Mouse (Mus musculus) thymus, adult 18-20 months (tissue): ENCODE measurements around the gene Iqgap2.

Experiments used
- DNase-seq, 2 experiments: peaks; one replicate each; pipeline ENCODE4 v3.0.0; 2022; ENCODE audit warnings: mixed read lengths in 2 of 2

Gene Iqgap2

GRCm38 (mm10) chr13:95774966-95775696, 116.6 kb downstream of the Iqgap2 start:
- DNase-seq: no peak

- peak; percentile 27 to 53 for DNase-seq
These were observed 126.7 kb downstream of the Iqgap2 start for GRCm38 (mm10) chr13:95765017-95765416.

GRCm38 (mm10) chr13:95763876-95764517, 127.7 kb downstream of the Iqgap2 start:
- no peak for DNase-seq

GRCm38 (mm10) chr13:95759810-95760209, 131.9 kb downstream of the Iqgap2 start:
- DNase-seq: no peak

- DNase-seq: no peak
These were observed 137.4 kb downstream of the Iqgap2 start for GRCm38 (mm10) chr13:95754285-95754684.

GRCm38 (mm10) chr13:95752386-95752785, 139.3 kb downstream of the Iqgap2 start:
- DNase-seq: no peak

- DNase-seq: no peak
These were observed 144.2 kb downstream of the Iqgap2 start for GRCm38 (mm10) chr13:95747541-95747940.

GRCm38 (mm10) chr13:95747101-95747500, 144.6 kb downstream of the Iqgap2 start:
- no peak for DNase-seq

- DNase-seq: peak; percentile 32
These were observed 145.2 kb downstream of the Iqgap2 start for GRCm38 (mm10) chr13:95746509-95746908.

- DNase-seq: no peak
These were observed 146.3 kb downstream of the Iqgap2 start for GRCm38 (mm10) chr13:95745451-95745850.

- DNase-seq: no peak
These were observed 148.7 kb downstream of the Iqgap2 start for GRCm38 (mm10) chr13:95742881-95743466.

- DNase-seq: no peak
These were observed 149.7 kb downstream of the Iqgap2 start for GRCm38 (mm10) chr13:95741813-95742689.

- DNase-seq: no peak
These were observed 152.1 kb downstream of the Iqgap2 start for GRCm38 (mm10) chr13:95739651-95740050.

- DNase-seq: no peak
These were observed 161.2 kb downstream of the Iqgap2 start for GRCm38 (mm10) chr13:95730491-95730890.

GRCm38 (mm10) chr13:95719320-95720232, 172.1 kb downstream of the Iqgap2 start:
- peak in 1 of 2 experiments; percentile 13 for DNase-seq

GRCm38 (mm10) chr13:95715356-95715755, 176.4 kb downstream of the Iqgap2 start:
- no peak for DNase-seq

- DNase-seq: no peak
These were observed 177.3 kb downstream of the Iqgap2 start for GRCm38 (mm10) chr13:95714271-95714975.

GRCm38 (mm10) chr13:95712570-95713268, 179.0 kb downstream of the Iqgap2 start:
- no peak for DNase-seq

GRCm38 (mm10) chr13:95712054-95712453, 179.7 kb downstream of the Iqgap2 start:
- no peak for DNase-seq

GRCm38 (mm10) chr13:95705589-95705988, 186.1 kb downstream of the Iqgap2 start:
- DNase-seq: no peak

- no peak for DNase-seq
These were observed 188.3 kb downstream of the Iqgap2 start for GRCm38 (mm10) chr13:95703376-95703775.
